Mouse (Mus musculus): Measurements from ENCODE around the gene Nav2.

DNA sequence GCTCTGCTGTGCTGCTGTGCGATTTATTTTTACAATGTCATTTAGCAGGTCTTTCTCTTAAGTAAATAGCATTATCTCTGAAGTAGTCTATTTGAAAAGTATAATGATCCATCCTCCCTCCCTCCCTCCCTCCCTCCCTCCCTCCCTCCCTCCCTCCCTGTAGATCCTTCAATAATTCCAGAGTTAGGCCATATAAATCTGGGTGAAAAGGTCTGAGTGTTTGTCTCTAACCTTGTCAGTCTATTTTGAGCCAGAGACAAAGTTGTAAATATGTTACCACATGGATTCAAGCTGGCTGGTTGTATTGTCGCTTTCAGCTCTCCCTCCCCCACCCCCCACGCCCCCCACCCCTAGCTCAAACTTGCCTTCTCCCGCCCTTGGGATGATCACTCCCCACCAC lies 619.4 kb downstream of the Nav2 start:
- TF ChIP-seq CTCF (IDR thresholded peaks at IDR 0.05; ENCODE audit: extremely low read depth, insufficient read depth, low read length) (no peak), POLR2A (IDR thresholded peaks at IDR 0.05; ENCODE audit: extremely low read depth, insufficient read depth, low read length) (no peak)

Data from cortical plate, adult 2 months (tissue).